Comparison of ENCODE assay signal across 8 mouse cellular contexts in the genomic region with DNA sequence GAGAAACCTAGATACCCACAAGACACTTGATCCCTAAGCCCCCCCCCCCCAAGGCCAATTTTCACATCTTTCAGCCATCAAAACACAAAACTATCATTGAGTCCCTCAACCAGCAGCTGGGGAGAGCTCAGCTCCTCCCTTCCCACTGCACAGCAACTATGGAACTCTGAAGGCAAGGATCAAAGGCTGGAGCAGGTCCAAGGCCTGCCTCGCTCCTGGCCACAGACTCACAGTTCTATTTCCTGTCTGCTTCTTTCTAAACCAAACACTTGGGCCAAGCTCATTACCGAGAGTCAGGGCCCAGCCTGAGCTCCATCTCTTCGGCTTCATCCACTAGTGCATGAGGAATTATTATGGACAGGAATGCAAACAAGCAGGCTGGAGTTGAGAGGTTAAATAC. TPM values are rescaled to one million over a fixed set of nuclear protein-coding genes. Genes with fewer than 3 reads are reported as not detected.
DNase-seq lines count a peak whose midpoint lies in the region; ATAC-seq and TF ChIP-seq lines count a peak whose summit lies in the region.
"Had no signal": no experiment of that assay in that cellular context is flagged by ENCODE, and none has a peak within 500 bp of the region (broad histone marks: within the 10 kb centered on the region; RNA-seq: fewer than 3 reads in every experiment).

No protein-coding gene starts in this region.

- peak; percentile 88 for DNase-seq in adrenal gland, postnatal 14 days
- peak; percentile 27 for DNase-seq in embryonic facial prominence, embryonic 11.5 days (ENCODE audit: low spot score)
- peak; percentile 73 to 80 for DNase-seq in heart, adult 2 months
- peak; percentile 90 for DNase-seq in kidney, adult 2 months
- DNase-seq in adipocyte (ENCODE audit: low spot score), result no peak

- no peak overlapping the region for H3K9ac ChIP-seq in embryonic facial prominence, embryonic 11.5 days (replicated peaks; ENCODE audit: low read length)
- no peak overlapping the region for H3K9ac ChIP-seq in heart, adult 2 months (ENCODE audit: low read depth, low read length)
- no peak overlapping the region for H3K9ac ChIP-seq in limb, embryonic 12.5 days (replicated peaks)
- no peak overlapping the region for H3K9ac ChIP-seq in neural tube, embryonic 14.5 days (replicated peaks; ENCODE audit: low read depth, low read length)

- peaks cover 8% of the 10 kb centered on the region for H3K4me1 ChIP-seq in embryonic facial prominence, embryonic 11.5 days (ENCODE audit: control insufficient read depth, insufficient read depth, low read length)
- H3K4me1 ChIP-seq in heart, adult 2 months (ENCODE audit: control insufficient read depth, insufficient read depth, low read length), result peaks cover 15% of the 10 kb centered on the region
- peaks cover 31% of the 10 kb centered on the region for H3K4me1 ChIP-seq in kidney, adult 2 months (ENCODE audit: control insufficient read depth, insufficient read depth, low read length)
- H3K4me1 ChIP-seq in limb, embryonic 12.5 days (replicated peaks), result peaks cover 41% of the 10 kb centered on the region
- H3K4me1 ChIP-seq in neural tube, embryonic 14.5 days (ENCODE audit: control insufficient read depth, insufficient read depth, low read length), result peaks cover 5% of the 10 kb centered on the region; the same call in 1 of the 2 replicates
- H3K4me1 ChIP-seq: megakaryocyte, embryonic 14.5 days had no signal

- no peak overlapping the region for H3K4me3 ChIP-seq in embryonic facial prominence, embryonic 11.5 days (ENCODE audit: low read depth, low read length)
- no peak overlapping the region for H3K4me3 ChIP-seq in heart, adult 2 months
- no peak overlapping the region for H3K4me3 ChIP-seq in kidney, adult 2 months (ENCODE audit: insufficient read depth, low read depth, low read length)
- H3K4me3 ChIP-seq in limb, embryonic 12.5 days (replicated peaks), result no peak overlapping the region
- no peak overlapping the region for H3K4me3 ChIP-seq in neural tube, embryonic 14.5 days (ENCODE audit: low read depth, low read length)
- H3K4me3 ChIP-seq: megakaryocyte, embryonic 14.5 days had no signal

- peak; percentile 46; the same call in 1 of the 2 replicates for ATAC-seq in embryonic facial prominence, embryonic 11.5 days (replicated peaks; ENCODE audit: insufficient number of reproducible peaks, low FRiP score, low TSS enrichment, low read depth)
- peak; percentile 48; the same call in 1 of the 2 replicates for ATAC-seq in limb, embryonic 12.5 days (ENCODE audit: insufficient number of reproducible peaks, insufficient read depth, low FRiP score, low TSS enrichment, low read depth)
- peak; percentile 51; the same call in 1 of the 2 replicates for ATAC-seq in neural tube, embryonic 14.5 days (ENCODE audit: low read depth)

- peak; percentile 44; the same call in 1 of the 2 replicates for TF ChIP-seq EP300 in heart, adult 2 months (IDR thresholded peaks at IDR 0.05; ENCODE audit: insufficient read depth, low read depth, low read length)

- H3K27ac ChIP-seq in embryonic facial prominence, embryonic 11.5 days (replicated peaks; ENCODE audit: low read depth, low read length), result no peak overlapping the region
- peak overlapping the region; percentile 76 for H3K27ac ChIP-seq in heart, adult 2 months
- peak overlapping the region; percentile 57 for H3K27ac ChIP-seq in kidney, adult 2 months (ENCODE audit: insufficient read depth, low read depth, low read length)
- H3K27ac ChIP-seq in limb, embryonic 12.5 days, result peak overlapping the region; percentile 68
- 0 out of 2 replicates have a peak overlapping the region, but pooled peaks have one; percentile 34 for H3K27ac ChIP-seq in neural tube, embryonic 14.5 days (ENCODE audit: low read depth, low read length)

- H3K9me3 ChIP-seq in embryonic facial prominence, embryonic 11.5 days (replicated peaks; ENCODE audit: control insufficient read depth, low read length), result no peaks in the 10 kb centered on the region
- no peaks in the 10 kb centered on the region for H3K9me3 ChIP-seq in limb, embryonic 12.5 days
- H3K9me3 ChIP-seq in neural tube, embryonic 14.5 days (ENCODE audit: control insufficient read depth, low read length), result no peaks in the 10 kb centered on the region

- no peaks in the 10 kb centered on the region for H3K79me2 ChIP-seq in heart, adult 2 months (replicated peaks; ENCODE audit: control insufficient read depth, insufficient read depth, low read length)

- no peaks in the 10 kb centered on the region for H3K36me3 ChIP-seq in embryonic facial prominence, embryonic 11.5 days (replicated peaks; ENCODE audit: control insufficient read depth, insufficient read depth, low read depth, low read length)
- no peaks in the 10 kb centered on the region for H3K36me3 ChIP-seq in heart, adult 2 months (ENCODE audit: control insufficient read depth, insufficient read depth, low read length)
- H3K36me3 ChIP-seq in kidney, adult 2 months (ENCODE audit: control insufficient read depth, insufficient read depth, low read length), result no peaks in the 10 kb centered on the region
- peaks cover 4% of the 10 kb centered on the region; the same call in 1 of the 2 replicates for H3K36me3 ChIP-seq in limb, embryonic 12.5 days
- no peaks in the 10 kb centered on the region for H3K36me3 ChIP-seq in neural tube, embryonic 14.5 days (ENCODE audit: control insufficient read depth, insufficient read depth, low read length)

- no peak for TF ChIP-seq POLR2A in heart, adult 2 months (IDR thresholded peaks at IDR 0.05; ENCODE audit: insufficient read depth, low read depth, low read length)
- no peak for TF ChIP-seq POLR2A in kidney, adult 2 months (IDR thresholded peaks at IDR 0.05; ENCODE audit: low read depth, low read length)

- no peak for TF ChIP-seq CTCF in heart, adult 2 months (IDR thresholded peaks at IDR 0.05)
- no peak for TF ChIP-seq CTCF in kidney, adult 2 months (conservative IDR thresholded peaks at IDR 0.05; ENCODE audit: insufficient read depth, insufficient read length, low read depth, low read length)

- H3K4me2 ChIP-seq in embryonic facial prominence, embryonic 11.5 days (ENCODE audit: low read depth, low read length), result no peak overlapping the region
- no peak overlapping the region for H3K4me2 ChIP-seq in limb, embryonic 12.5 days
- no peak overlapping the region for H3K4me2 ChIP-seq in neural tube, embryonic 14.5 days (ENCODE audit: low read depth, low read length)

- no peaks in the 10 kb centered on the region for H3K27me3 ChIP-seq in embryonic facial prominence, embryonic 11.5 days (ENCODE audit: control insufficient read depth, insufficient read depth, low read length)
- no peaks in the 10 kb centered on the region for H3K27me3 ChIP-seq in heart, adult 2 months (ENCODE audit: control insufficient read depth, insufficient read depth, low read length)
- H3K27me3 ChIP-seq in kidney, adult 2 months (replicated peaks; ENCODE audit: control insufficient read depth, insufficient read depth, low read length), result no peaks in the 10 kb centered on the region
- H3K27me3 ChIP-seq in limb, embryonic 12.5 days, result no peaks in the 10 kb centered on the region
- H3K27me3 ChIP-seq in neural tube, embryonic 14.5 days (ENCODE audit: control insufficient read depth, insufficient read depth, low read length), result no peaks in the 10 kb centered on the region
- H3K27me3 ChIP-seq: megakaryocyte, embryonic 14.5 days had no signal

- WGBS in embryonic facial prominence, embryonic 11.5 days, result 26% methylated on average over 3 of the region's 3 CpGs
- WGBS in heart, adult 2 months, result 16% methylated on average over 3 of the region's 3 CpGs
- WGBS in kidney, adult 2 months, result 6% methylated on average over 3 of the region's 3 CpGs
- WGBS in limb, embryonic 12.5 days, result 13% methylated on average over 3 of the region's 3 CpGs
- 45% methylated on average over 3 of the region's 3 CpGs for WGBS in neural tube, embryonic 14.5 days

- intact Hi-C loops in heart, adult 2 months (cut with DNase I), result no loop called here

RNA-seq across cellular contexts. Expression of gene Kazn, which starts 58.9 kb away (rescaled TPM):
- total RNA-seq in adrenal gland, postnatal 14 days (2021), result 18.2 and 23.8 TPM in 2 replicates
- 11.1 and 13.2 TPM in 2 replicates for polyA plus RNA-seq in embryonic facial prominence, embryonic 11.5 days (2014; fragmentation: Nextera tagmentation; extraction: Ambion mirVana)
- total RNA-seq in heart, adult 2 months (2021), result 1 to 10 TPM; 2.4 to 3.4 TPM
- 3.8 and 5.7 TPM in 2 replicates for polyA plus RNA-seq in heart, adult 2 months (2012; rRNA removed)
- polyA plus RNA-seq in kidney, adult 2 months (2012; rRNA removed), result 76.1 and 80.8 TPM in 2 replicates
- 13.7 and 14.2 TPM in 2 replicates for polyA plus RNA-seq in limb, embryonic 12.5 days (2016; fragmentation: Nextera tagmentation; extraction: Ambion mirVana)
- polyA plus RNA-seq in neural tube, embryonic 14.5 days (2014; fragmentation: Nextera tagmentation; extraction: Ambion mirVana), result 17.9 and 20.5 TPM in 2 replicates
